Mouse (Mus musculus) adrenal gland, postnatal 14 days (tissue): ENCODE results near the gene Dgkg. TPM values are rescaled to one million over a fixed set of nuclear protein-coding genes. Genes with fewer than 3 reads are reported as not detected.

Source experiments
- DNase-seq: peaks from one replicate; pipeline ENCODE4 v3.0.0; 2021; ENCODE audit warnings: mixed read lengths
- microRNA-seq, 2 experiments: library from miRNA; unstranded; fragments of <30 nt; microRNA quantifications; one replicate each; pipeline ENCODE4 v1.2.0; 2021
- total RNA-seq: library from RNA; stranded (reverse); gene quantifications from 2 replicates; pipeline ENCODE4 v1.2.3, GENCODE M21; 2021

The Dgkg gene
- total RNA-seq, 1 experiment from 2014 or later: 3.1 TPM

GRCm38 (mm10) chr16:22434530-22434929 lies 222.5 kb downstream of the Dgkg start:
- DNase-seq: peak; percentile 59

- no peak for DNase-seq
Observed at GRCm38 (mm10) chr16:22433944-22434343, 223.1 kb downstream of the Dgkg start.

GRCm38 (mm10) chr16:22431773-22432172 lies 225.2 kb downstream of the Dgkg start:
- DNase-seq: no peak

GRCm38 (mm10) chr16:22431335-22431734 lies 225.7 kb downstream of the Dgkg start:
- no peak for DNase-seq

GRCm38 (mm10) chr16:22430211-22430951 lies 226.6 kb downstream of the Dgkg start:
- peak; percentile 46 for DNase-seq

- DNase-seq: no peak
Observed at GRCm38 (mm10) chr16:22429377-22429776, 227.6 kb downstream of the Dgkg start.

- DNase-seq: peak; percentile 78
Observed at GRCm38 (mm10) chr16:22428853-22429341, 228.1 kb downstream of the Dgkg start.

- DNase-seq: no peak
Observed at GRCm38 (mm10) chr16:22426866-22427265, 230.2 kb downstream of the Dgkg start.

GRCm38 (mm10) chr16:22422256-22422655 lies 234.8 kb downstream of the Dgkg start:
- no peak for DNase-seq

Small RNAs within 50 kb of the gene (microRNA-seq; reads per million reads assigned to microRNA genes)
- gene Mir6362 (0 reads per million in 2 experiments), gene Mir8095 (0 reads per million in 2 experiments)

Other genes starting within 250 kb of the Dgkg start
- 23.7 and 24.4 TPM in 2 replicates for gene Etv5, start 217.5 kb downstream of the Dgkg start, total RNA-seq
- not detected in 2 replicates for gene Crygs, start 154.4 kb upstream of the Dgkg start, total RNA-seq
- 18.3 and 18.5 TPM in 2 replicates for gene Tbccd1, start 200.4 kb upstream of the Dgkg start, total RNA-seq
- gene Dnajb11, start 200.6 kb upstream of the Dgkg start, total RNA-seq: 73.5 and 73.9 TPM in 2 replicates
- 223 and 3,596 TPM in 2 replicates for gene Ahsg, start 234.1 kb upstream of the Dgkg start, total RNA-seq